Mouse (Mus musculus) mouse embryonic stem cell (cell line): ENCODE measurements around the gene Fign.

ENCODE experiments used
- in situ Hi-C, 2 experiments: fragments of 300-500 bp; cut with MboI; formaldehyde crosslinking; loops; 1 replicate in 1 of 2; 3 replicates in 1 of 2; pipeline ENCODE4 v1.14.3; 2019 to 2020; ENCODE audit warnings: low sequenced_read_pairs in 2 of 2, low pct_unique_long_range_greater_than_20kb in 1 of 2, mixed read lengths in 1 of 2; ENCODE audit not compliant: unreplicated experiment in 1 of 2

Fign gene

DNA sequence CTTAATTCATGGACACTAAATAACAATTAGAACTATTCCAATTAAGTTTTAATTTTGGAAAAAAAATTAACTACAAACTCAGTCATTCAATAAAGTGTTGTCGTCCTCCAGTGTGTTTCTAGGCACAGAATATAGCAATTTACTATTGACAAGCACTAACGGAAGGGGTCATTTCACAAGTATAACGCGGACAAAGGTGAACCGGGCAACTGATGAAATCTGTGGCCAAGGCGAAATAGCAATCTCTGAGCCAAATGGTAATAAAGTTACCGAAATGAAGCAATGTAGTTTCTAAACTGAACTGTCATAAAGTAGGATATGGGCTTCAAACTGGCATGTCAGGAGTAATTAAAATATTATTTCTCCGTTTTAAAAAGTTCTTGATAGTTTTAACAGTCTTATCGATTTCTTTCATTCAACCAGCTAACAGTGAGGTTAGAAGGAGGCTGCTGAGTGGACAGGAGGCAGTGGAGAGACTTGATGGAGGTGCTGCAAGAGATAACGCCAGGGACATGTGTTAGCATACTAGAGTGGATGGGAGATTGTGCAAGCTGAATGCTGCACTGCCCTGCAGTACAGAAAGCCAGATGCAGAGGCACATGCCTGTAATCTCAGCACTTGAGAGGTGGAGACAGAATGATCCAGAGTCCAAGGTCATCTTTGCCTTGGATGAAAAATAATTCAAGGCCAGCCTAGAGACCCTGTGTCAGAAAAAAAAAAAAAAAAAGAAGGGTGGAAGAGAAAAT lies 27.7 kb downstream of the Fign start:
- in situ Hi-C loops: no loop called here

GRCm38 (mm10) chr2:64065511-64065910 lies 32.3 kb downstream of the Fign start:
- in situ Hi-C loops: no loop called here

DNA sequence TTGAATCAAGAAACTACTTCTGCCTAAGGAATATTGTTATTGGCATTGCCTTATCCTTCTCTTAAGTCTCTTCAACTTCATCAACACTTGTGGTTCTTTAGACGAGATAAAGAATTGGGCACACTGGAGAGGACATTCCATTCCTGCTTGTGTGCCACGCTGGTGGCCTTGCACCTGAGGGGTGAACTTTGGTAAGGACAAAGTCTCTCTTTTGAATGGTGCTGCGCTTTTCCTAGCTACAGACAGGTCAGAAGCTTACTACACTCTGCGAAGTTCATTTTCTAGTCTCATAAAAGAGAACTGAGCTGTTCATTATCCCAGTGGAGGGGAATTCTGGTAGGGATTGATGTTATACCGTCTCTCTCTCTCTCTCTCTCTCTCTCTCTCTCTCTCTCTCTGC lies 38.4 kb downstream of the Fign start:
- in situ Hi-C loops: no loop called here

DNA sequence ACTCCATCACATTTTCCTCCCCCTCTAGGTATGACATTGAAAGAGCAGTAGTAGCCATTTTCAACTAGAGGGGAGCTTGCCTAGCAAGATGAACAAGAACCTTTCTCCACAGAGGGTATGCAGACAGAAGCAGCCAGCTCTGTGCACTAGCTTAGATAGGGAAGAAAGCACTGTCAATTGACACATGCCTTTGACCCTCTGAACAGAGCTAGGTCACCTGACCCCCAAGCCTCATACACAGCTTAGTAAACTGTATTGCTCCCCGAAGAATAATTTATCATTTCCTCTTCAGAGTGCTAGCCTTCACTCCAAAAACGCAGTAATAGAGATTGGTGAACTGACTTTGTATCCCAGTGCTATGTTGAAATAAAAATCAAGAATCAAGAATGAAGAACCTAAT lies 49.7 kb downstream of the Fign start:
- in situ Hi-C loops: no loop called here

DNA sequence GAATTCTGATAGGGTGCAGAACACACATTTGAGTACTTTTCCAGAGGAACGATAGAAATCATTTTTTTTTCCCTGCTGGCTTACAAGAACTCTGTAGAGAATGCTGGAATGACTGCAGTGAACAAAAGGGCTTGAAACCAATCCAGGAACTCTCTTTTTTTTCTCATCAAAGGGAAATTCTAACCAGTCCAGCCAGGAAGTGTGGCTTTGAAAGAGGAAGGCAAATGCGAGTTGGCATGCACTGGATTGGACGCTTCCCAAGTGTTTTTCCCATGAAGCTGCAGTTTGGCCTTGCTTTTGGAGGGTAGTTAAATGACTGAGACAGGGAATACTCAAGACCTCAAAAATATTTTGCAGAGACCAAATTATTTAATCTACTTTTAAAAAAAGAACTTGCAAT lies 54.7 kb downstream of the Fign start:
- in situ Hi-C loops: no loop called here

GRCm38 (mm10) chr2:64035393-64035792 lies 62.4 kb downstream of the Fign start:
- in situ Hi-C loops: no loop called here

- in situ Hi-C loops: no loop called here
Observed at GRCm38 (mm10) chr2:64033871-64034270, 64.0 kb downstream of the Fign start.

DNA sequence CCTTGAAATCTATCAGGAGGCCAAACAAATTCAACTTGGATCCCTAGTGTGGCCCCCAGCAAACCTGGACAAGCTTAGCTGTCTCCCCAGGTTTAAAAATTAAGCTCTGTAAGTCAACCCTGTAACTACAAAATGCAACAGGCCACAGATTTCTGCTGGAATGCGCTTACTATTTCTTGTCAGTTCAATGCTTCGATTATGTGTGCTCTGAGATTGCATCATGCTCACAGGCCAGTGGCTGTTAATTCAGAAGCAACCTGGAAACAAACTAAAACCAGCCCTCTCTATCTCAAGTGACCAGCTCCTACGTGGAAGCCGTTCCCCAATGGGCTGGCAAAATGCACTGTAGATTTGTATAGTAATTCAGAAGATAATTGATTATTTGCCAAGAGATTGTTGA lies 71.9 kb downstream of the Fign start:
- in situ Hi-C loops: no loop called here

- in situ Hi-C loops: no loop called here
Observed at GRCm38 (mm10) chr2:63994304-63995023, 103.4 kb downstream of the Fign start.

GRCm38 (mm10) chr2:63985426-63985825 lies 112.4 kb downstream of the Fign start:
- in situ Hi-C loops: no loop called here

GRCm38 (mm10) chr2:63982351-63982751 lies 115.5 kb downstream of the Fign start:
- in situ Hi-C loops: no loop called here

GRCm38 (mm10) chr2:63981449-63981848 lies 116.4 kb downstream of the Fign start:
- in situ Hi-C loops: no loop called here

GRCm38 (mm10) chr2:63969633-63970032 lies 128.2 kb downstream of the Fign start:
- in situ Hi-C loops: no loop called here

DNA sequence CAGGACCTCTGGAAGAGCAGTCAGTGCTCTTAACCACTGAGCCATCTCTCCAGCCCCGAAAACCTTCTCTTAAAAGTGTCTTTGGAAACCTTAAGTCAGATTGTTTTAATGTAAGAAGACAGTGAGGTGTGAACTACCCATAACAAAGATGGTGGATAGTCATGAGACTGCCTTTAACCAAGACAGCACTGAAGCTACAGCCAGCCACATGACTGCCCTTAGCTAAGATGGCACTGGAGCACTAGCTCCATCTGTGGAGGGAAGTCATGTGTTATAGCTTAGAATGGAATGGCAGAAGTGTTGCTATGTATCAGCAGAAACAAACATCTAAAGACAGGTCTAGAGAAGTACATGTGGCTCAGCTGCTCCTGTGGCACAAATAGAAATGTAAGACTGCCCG lies 166.8 kb downstream of the Fign start:
- in situ Hi-C loops: no loop called here

DNA sequence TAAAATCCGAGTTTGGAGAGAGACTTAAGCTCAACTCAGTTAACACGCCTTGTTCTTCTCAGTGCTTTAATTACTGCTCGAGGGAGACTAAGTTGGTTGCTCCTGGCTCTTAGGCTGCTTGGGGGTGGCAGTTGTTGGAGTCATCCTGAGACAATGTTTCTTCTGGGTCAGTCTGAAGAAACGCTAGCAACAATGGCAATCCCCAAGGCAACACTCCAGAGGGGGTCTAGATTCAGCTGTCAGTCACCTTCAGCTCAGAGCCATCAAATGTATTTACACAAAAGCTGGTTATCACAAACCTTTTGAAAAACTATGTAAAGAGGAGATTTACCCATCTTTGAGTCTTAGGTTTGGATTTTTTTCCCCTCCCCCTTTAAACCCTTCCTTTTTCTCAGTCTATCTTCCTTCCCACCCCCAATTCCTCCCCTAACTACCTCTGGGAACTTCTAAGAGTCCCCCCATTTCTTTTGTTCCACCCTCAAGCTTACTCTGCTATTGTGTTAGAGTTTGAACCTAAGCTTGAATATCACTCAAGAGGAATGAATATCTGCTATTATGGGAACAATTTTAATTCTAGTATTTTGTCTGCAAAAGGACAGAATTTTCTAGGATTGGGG lies 171.2 kb downstream of the Fign start:
- in situ Hi-C loops: no loop called here

- in situ Hi-C loops: no loop called here
Observed at GRCm38 (mm10) chr2:63925721-63926235, 172.1 kb downstream of the Fign start.
